Mouse (Mus musculus) 416B (cell line): Measurements from ENCODE around the gene Vmn2r104.

Experiments
- DNase-seq: peaks from one replicate; pipeline ENCODE4 v3.0.0; 2011; ENCODE audit warnings: low read depth

Vmn2r104 gene

GRCm38 (mm10) chr17:20048236-20048635, at the start of gene Vmn2r104:
TSS of gene Vmn2r104 (minus strand) at chr17:20048336.
- DNase-seq, result no peak

GRCm38 (mm10) chr17:20074090-20074489, 26.0 kb upstream of the Vmn2r104 start:
- no peak for DNase-seq

DNA sequence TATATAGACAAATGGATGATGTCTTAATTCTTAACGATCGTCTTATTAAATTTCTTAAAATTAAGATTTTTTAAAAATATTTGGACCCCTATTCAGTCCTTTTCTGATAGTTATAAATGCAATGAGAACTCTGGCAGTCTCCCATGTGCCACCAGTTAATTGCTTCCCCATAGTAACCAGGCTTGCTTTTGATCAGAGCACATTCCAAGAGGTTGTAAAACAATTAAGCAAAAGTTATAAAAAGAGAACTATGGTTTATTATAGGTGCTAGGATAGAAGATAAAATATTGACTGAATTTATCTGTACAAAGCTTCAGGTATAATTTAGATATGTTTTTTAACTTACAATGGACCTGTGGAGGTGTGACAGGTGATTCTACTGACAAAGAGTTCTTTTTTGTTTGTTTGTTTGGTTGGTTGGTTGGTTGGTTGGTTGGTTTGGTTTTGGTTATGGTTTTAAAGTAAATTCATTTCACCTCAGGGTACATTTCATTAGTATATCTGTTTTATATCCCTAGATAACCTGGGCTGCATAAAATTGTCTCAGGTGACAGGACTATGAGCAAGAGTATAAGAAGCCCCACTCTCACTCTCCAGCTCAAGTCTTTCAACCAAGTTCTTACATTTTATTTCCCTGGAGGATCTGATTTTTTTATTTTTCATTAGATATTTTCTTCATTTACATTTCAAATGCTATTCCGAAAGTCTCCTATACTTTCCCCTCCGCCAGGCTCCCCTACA, 23.7 kb upstream of the Vmn2r104 start:
- DNase-seq, result no peak
